Mouse (Mus musculus) CD4-positive, CD25-positive, alpha-beta regulatory T cell, adult 2 months (primary cell): ENCODE measurements around the gene Clcnka.
A peak's percentile ranks its signal among the peaks of the same experiment; 100 is the strongest.

Experiments
- DNase-seq: peaks from one replicate; pipeline ENCODE4 v3.0.0-alpha.2; 2012; ENCODE audit warnings: low read depth, low spot score

Clcnka gene

GRCm38 (mm10) chr4:141398545-141398944, at the start of gene Clcnka:
Gene Clcnka (minus strand): TSS chr4:141398724.
- DNase-seq, result no peak

GRCm38 (mm10) chr4:141446211-141446610, 47.7 kb upstream of the Clcnka start:
- no peak for DNase-seq

DNA sequence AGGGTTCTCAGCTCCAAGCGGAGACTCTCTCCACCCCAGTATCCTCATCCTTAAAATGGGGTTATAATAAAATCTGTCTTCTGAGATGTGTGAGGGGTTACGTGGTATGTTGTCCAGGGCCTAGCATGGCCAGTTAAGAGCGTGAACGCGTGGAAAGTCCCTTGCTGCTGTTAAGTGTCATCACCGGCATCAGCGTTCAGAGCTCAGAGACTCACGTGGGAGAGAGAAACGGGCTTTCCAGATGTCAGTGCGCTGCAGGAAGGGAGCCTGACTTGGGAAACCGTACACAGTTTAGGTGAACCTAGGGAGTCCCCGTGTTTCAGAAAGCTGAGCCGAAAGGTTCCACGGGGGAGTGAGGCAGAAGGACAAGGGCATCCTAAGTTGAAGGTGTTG, 46.8 kb upstream of the Clcnka start:
- DNase-seq, result peak; percentile 59

GRCm38 (mm10) chr4:141444451-141445327, 46.2 kb upstream of the Clcnka start, which contains the start of gene Zbtb17:
Gene Zbtb17 (plus strand): TSS chr4:141444654.
- peak; percentile 95 for DNase-seq

GRCm38 (mm10) chr4:141443641-141444429, 45.3 kb upstream of the Clcnka start:
- no peak for DNase-seq

- no peak for DNase-seq
Observed at GRCm38 (mm10) chr4:141440877-141441276, 42.4 kb upstream of the Clcnka start.

DNA sequence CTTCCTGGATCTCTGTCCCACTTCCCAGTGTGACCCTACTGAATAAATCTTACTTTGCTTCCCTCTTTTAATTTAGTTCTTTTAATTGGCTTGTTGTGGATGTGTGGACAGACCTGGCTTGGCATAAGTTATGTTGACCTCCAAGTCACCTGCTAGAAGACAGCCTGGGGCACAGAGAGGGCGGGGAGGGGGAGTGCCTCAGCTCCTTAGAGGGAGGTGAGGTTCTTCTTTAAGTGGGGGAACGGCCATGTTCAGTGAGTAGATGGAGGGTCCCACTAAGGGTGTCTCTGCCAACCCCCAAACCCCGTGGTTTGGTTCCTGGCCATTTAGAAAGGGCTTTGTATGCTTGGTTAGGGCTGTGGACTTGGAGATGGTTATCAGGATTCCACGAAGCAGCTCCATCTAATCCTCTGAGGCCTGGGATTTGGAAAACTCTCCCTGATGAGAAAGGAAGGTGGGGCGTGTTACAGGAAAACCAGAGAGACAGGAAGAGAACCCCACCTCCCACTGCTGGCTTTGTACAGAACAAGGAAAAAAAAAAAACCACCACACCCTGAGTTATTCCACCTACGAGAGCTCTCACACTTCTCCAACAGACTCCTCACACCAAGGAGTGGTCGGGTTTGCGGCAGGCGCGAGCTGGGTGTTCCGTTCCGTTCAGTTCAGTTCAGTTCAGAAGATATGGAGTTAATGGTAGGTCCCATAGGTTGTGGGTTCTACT, 40.7 kb upstream of the Clcnka start:
- DNase-seq, result no peak

GRCm38 (mm10) chr4:141435974-141436373, 37.5 kb upstream of the Clcnka start, which contains the start of gene Srarp:
Gene Srarp (minus strand): TSS chr4:141436105.
- no peak for DNase-seq

- no peak for DNase-seq
Observed at GRCm38 (mm10) chr4:141433191-141433590, 34.7 kb upstream of the Clcnka start.

- DNase-seq, result no peak
Observed at GRCm38 (mm10) chr4:141432666-141433065, 34.1 kb upstream of the Clcnka start.

GRCm38 (mm10) chr4:141430997-141431396, 32.5 kb upstream of the Clcnka start:
- peak; percentile 85 for DNase-seq

DNA sequence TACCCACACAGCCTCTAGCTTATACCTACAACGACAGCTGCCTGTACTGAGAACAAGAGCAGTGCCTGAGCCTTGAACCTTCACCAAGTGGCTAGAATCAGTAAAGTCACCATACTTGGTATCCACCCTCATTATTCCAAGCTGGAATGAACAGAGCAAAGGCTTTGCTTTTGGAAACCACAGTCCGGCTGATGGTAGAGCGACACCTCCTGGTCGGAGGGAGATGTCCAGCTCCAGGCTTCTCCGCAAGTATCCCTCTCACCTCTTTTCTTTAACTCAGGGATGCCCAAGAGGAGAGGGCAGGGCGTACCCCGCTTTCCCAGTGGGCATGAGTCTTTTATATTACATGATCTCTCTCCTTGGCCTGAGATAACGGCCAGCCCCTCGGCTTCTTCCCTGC, 31.3 kb upstream of the Clcnka start:
- peak; percentile 26 for DNase-seq

DNA sequence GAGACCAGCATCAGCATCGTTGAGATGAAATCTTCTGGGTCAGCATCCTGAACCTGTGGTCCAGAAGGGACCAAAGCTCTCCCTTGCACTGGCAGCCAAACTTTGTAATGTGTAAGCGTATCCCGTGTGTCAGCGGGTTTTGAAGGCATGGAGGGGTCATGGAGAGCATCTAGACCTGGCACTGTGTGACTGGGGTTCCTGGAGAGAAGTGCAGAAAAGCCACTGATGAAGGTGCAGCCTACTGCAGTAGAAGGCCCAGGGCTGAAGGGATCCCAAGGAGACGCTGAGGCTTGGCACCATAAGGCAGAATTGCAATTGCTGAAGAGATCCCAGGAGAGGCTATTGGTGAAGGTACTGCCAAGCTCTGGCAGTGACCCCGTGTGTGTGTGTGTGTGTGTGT, 30.9 kb upstream of the Clcnka start:
- no peak for DNase-seq

DNA sequence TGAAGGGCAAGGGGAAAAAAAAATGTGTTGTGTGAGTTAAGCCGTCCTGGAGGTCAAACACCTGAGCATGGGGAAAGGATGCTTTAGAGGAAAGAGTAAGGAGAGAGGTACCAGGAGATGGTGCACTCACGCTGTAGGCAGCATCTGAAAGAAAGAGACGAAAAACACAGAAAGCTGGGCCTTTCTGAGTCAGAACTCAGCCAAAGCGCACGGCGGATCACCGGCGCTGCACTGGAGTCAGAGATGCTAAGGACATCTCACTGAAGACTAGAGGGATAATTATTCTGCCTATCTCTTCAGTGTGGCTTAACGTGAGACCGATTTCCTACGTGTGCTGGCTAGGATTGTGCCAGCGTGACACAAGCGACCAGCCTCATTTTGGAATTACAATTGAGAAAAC, 29.4 kb upstream of the Clcnka start:
- DNase-seq, result no peak

GRCm38 (mm10) chr4:141426796-141427745, 28.5 kb upstream of the Clcnka start:
- DNase-seq, result no peak

- DNase-seq, result peak; percentile 85
Observed at GRCm38 (mm10) chr4:141425484-141426479, 27.3 kb upstream of the Clcnka start.

- DNase-seq, result no peak
Observed at GRCm38 (mm10) chr4:141423691-141424431, 25.3 kb upstream of the Clcnka start.

DNA sequence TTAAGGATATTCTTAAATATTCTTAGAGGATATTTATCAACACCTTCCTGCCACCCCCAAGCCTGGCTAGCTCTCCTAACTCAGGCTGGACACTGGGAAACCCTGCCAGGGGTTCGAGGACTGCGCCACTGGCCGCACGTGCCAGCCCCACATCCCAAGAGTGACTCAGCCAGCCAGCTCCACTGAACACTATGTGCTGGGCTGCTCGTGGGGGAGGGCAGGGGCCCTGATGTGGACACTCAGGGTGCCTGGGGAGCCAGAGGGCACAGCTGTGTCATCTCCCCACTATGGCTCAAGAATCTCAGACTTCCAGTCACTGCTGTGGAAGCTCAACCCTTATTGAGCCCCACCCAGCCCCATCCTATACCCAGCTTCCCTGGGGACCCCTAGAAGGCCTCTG, 24.8 kb upstream of the Clcnka start:
- no peak for DNase-seq

GRCm38 (mm10) chr4:141422841-141423240, 24.3 kb upstream of the Clcnka start:
- no peak for DNase-seq
